Mouse (Mus musculus) liver, postnatal 0 days (tissue): Measurements from ENCODE around the gene Ppil6. TPM values are rescaled to one million over a fixed set of nuclear protein-coding genes. Genes with fewer than 3 reads are reported as not detected.

Experiments
- ATAC-seq: fragments of 200-750 bp; cut with Nextera tagmentation; 2 replicates; pipeline ENCODE4 v1.8.0; 2017; ENCODE audit warnings: mild to moderate bottlenecking, moderate library complexity
- DNase-seq: peaks from one replicate; pipeline ENCODE4 v3.0.0-alpha.2; 2016
- H3K27ac ChIP-seq: fragments of 300-500 bp; sonication (generic); 2 replicates; pipeline ENCODE4 v1.5.1; 2014; ENCODE audit warnings: antibody characterized with exemption, moderate library complexity, mild to moderate bottlenecking, low read depth
- H3K27me3 ChIP-seq: fragments of 300-500 bp; sonication (generic); 2 replicates; pipeline ENCODE4 v1.6.1; 2014; ENCODE audit warnings: low read length, control low read depth, mixed read lengths; ENCODE audit not compliant: insufficient read depth
- H3K36me3 ChIP-seq: fragments of 300-500 bp; sonication (generic); replicated peaks from 2 replicates; pipeline ENCODE4 v1.6.1; 2014; ENCODE audit warnings: mild to moderate bottlenecking, control low read depth, low read length, moderate library complexity, mixed read lengths; ENCODE audit not compliant: insufficient read depth
- H3K4me1 ChIP-seq: fragments of 300-500 bp; sonication (generic); 2 replicates; pipeline ENCODE4 v1.6.1; 2014; ENCODE audit warnings: antibody characterized with exemption, mild to moderate bottlenecking, control low read depth; ENCODE audit not compliant: insufficient read depth
- H3K4me2 ChIP-seq: fragments of 300-500 bp; sonication (generic); 2 replicates; pipeline ENCODE4 v1.6.1; 2014; ENCODE audit warnings: low read depth, mild to moderate bottlenecking, low read length, moderate library complexity, mixed read lengths
- H3K4me3 ChIP-seq: fragments of 300-500 bp; sonication (generic); 2 replicates; pipeline ENCODE4 v1.5.1; 2014; ENCODE audit warnings: low read depth, low read length
- H3K9ac ChIP-seq: fragments of 300-500 bp; sonication (generic); replicated peaks from 2 replicates; pipeline ENCODE4 v1.6.1; 2014; ENCODE audit warnings: mild to moderate bottlenecking, moderate library complexity
- H3K9me3 ChIP-seq: fragments of 300-500 bp; sonication (generic); 2 replicates; pipeline ENCODE4 v1.6.1; 2016; ENCODE audit warnings: mild to moderate bottlenecking, control low read depth, low read length, mixed read lengths
- CTCF ChIP-seq: sonication (generic); IDR thresholded peaks from 2 replicates; pipeline ENCODE4 v1.5.1; 2016; ENCODE audit warnings: antibody characterized with exemption, low read depth
- EP300 ChIP-seq: IDR thresholded peaks from 2 replicates; pipeline ENCODE4 v1.6.1; 2016; ENCODE audit warnings: antibody characterized with exemption, low read depth, mild to moderate bottlenecking
- WGBS: fragments of 180-500 bp; shearing (Covaris S2); extraction: QIAGEN DNeasy Blood & Tissue Kit; methylation state at CpG from one replicate; pipeline ENCODE4 v1.1.7; 2014; ENCODE audit not compliant: insufficient replicate concordance; 5-methylcytosine and 5-hydroxymethylcytosine counted together
- polyA plus RNA-seq: library from polyadenylated mRNA; unstranded; fragments of >200 nt; fragmentation: Nextera tagmentation; extraction: Ambion mirVana; gene quantifications from 2 replicates; pipeline ENCODE4 v1.2.1, GENCODE M21; 2015

The Ppil6 gene
- 0.22 and 0.25 TPM in 2 replicates for polyA plus RNA-seq

- peak; percentile 95 for DNase-seq
- peak; percentile 92 for ATAC-seq
- Histone ChIP-seq H3K4me3 (peak within 1 kb of the TSS; percentile 52), H3K36me3 (peaks cover 19% of the 10 kb centered on the region), H3K4me1 (peaks cover 18% of the 10 kb centered on the region), H3K9ac (peak within 1 kb of the TSS; percentile 66), H3K27me3 (no peaks in the 10 kb centered on the region), H3K27ac (peak within 1 kb of the TSS; percentile 67), H3K9me3 (no peaks in the 10 kb centered on the region), H3K4me2 (peak within 1 kb of the TSS; percentile 93)
- no peak for TF ChIP-seq EP300
- WGBS: 1% methylated on average over 48 of the region's 50 CpGs
These were observed at the start of gene Ppil6, which contains the start of gene Smpd2 for GRCm38 (mm10) chr10:41489708-41490517. TSS of gene Ppil6 (plus strand) at chr10:41490439. TSS of gene Smpd2 (minus strand) at chr10:41490369.

DNA sequence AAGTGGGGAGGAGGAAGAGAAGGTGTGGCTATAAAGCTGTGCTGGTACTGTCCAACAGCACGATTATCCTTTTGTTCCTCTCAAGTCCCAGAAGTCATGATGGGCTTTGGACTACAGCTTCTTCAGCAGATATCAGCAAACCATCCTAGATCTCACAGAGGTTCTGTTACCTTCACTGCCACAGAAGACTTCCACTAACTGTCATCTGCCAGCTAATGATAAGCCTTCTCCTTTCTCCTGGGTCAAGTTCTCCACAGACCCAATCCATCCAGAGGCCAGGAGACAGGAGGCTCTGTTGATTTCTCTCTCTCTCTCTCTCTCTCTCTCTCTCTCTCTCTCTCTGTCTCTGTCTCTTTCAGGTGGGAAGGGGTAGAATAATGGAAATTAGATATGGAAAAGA is 42.0 kb upstream of the Ppil6 start:
- peaks cover 3% of the 10 kb centered on the region; the same call in 1 of the 2 replicates for H3K36me3 ChIP-seq
- no peak for DNase-seq
- H3K27me3 ChIP-seq: no peaks in the 10 kb centered on the region
- H3K9ac ChIP-seq: no peak overlapping the region
- TF ChIP-seq EP300: no peak
- no peak for TF ChIP-seq CTCF
- H3K4me3 ChIP-seq: no peak overlapping the region
- WGBS: 52% methylated on average over 1 of the region's 1 CpGs
- no peak overlapping the region for H3K27ac ChIP-seq
- peaks cover 15% of the 10 kb centered on the region for H3K4me1 ChIP-seq
- no peak for ATAC-seq
- H3K4me2 ChIP-seq: no peak overlapping the region
- no peaks in the 10 kb centered on the region for H3K9me3 ChIP-seq

- peak overlapping the region; percentile 91 for H3K4me3 ChIP-seq
- 11% methylated on average over 14 of the region's 14 CpGs for whole genome bisulfite sequencing
- DNase-seq: no peak
- H3K27me3 ChIP-seq: no peaks in the 10 kb centered on the region
- peak overlapping the region; percentile 91 for H3K27ac ChIP-seq
- peaks cover 3% of the 10 kb centered on the region; the same call in 1 of the 2 replicates for H3K36me3 ChIP-seq
- peaks cover 15% of the 10 kb centered on the region for H3K4me1 ChIP-seq
- H3K9me3 ChIP-seq: no peaks in the 10 kb centered on the region
- H3K9ac ChIP-seq: peak overlapping the region; percentile 98
- peak overlapping the region; percentile 74 for H3K4me2 ChIP-seq
- TF ChIP-seq CTCF (no peak), EP300 (peak; percentile 28)
- peak; percentile 54 for ATAC-seq
These were observed 40.6 kb upstream of the Ppil6 start for GRCm38 (mm10) chr10:41449684-41450083.

DNA sequence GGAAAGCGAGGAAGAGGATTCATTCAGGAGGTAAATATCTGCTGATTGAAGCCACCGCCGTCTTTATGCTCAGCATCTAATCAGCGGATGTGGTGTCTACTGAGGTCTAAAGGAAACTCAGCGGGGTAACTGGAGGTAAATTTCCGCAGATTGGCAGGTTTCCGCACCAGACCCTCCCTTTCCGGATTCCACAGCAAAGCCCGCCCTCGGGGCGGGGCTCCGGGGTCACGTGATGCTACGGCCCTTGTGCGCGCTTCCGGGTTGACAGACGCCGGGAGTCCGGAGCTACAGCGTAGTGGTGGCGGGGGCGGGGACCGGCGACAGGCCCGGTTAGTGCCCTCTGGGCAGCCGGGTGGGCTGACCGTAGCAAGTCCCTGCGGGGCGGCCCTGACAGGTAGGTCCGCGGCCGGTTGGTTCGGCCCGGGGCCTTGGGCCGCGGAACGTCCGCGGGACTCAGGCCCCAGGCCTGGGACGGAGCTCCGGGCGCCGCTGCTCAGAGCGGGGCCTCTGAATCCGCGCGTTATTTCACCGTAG is 40.0 kb upstream of the Ppil6 start, which contains the start of gene Zbtb24:
Gene Zbtb24 (plus strand): TSS at position 247 of the 534 bp plus-strand sequence.
- WGBS: under 1% methylated on average over 47 of the region's 49 CpGs

GRCm38 (mm10) chr10:41450780-41451522 is 39.3 kb upstream of the Ppil6 start:
- DNase-seq (no peak), ATAC-seq (no peak)
- TF ChIP-seq EP300: no peak
- TF ChIP-seq CTCF: no peak
- Histone ChIP-seq H3K4me3 (peak overlapping the region; percentile 91), H3K9ac (peak overlapping the region; percentile 98), H3K4me2 (peak overlapping the region; percentile 74), H3K27me3 (no peaks in the 10 kb centered on the region), H3K9me3 (no peaks in the 10 kb centered on the region), H3K36me3 (peaks cover 10% of the 10 kb centered on the region), H3K27ac (peak overlapping the region; percentile 91), H3K4me1 (peaks cover 15% of the 10 kb centered on the region)
- 45% methylated on average over 18 of the region's 18 CpGs for WGBS

More for the DNA sequence above, 40.0 kb upstream of the Ppil6 start, which contains the start of gene Zbtb24:
- ATAC-seq (peak; percentile 99), DNase-seq (peak; percentile 99)
- Histone ChIP-seq H3K9me3 (no peaks in the 10 kb centered on the region), H3K27me3 (no peaks in the 10 kb centered on the region), H3K4me3 (peak within 1 kb of the TSS; percentile 91), H3K4me2 (peak within 1 kb of the TSS; percentile 74), H3K9ac (peak within 1 kb of the TSS; percentile 98), H3K36me3 (peaks cover 7% of the 10 kb centered on the region), H3K4me1 (peaks cover 15% of the 10 kb centered on the region), H3K27ac (peak within 1 kb of the TSS; percentile 91)
- TF ChIP-seq EP300: peak; percentile 11
- no peak for TF ChIP-seq CTCF

- no peaks in the 10 kb centered on the region for H3K27me3 ChIP-seq
- 0 out of 2 replicates have a peak overlapping the region, but pooled peaks have one; percentile 74 for H3K4me2 ChIP-seq
- H3K27ac ChIP-seq: no peak overlapping the region
- TF ChIP-seq CTCF: no peak
- TF ChIP-seq EP300: no peak
- H3K36me3 ChIP-seq: peaks cover 16% of the 10 kb centered on the region
- ATAC-seq (no peak), DNase-seq (no peak)
- H3K4me3 ChIP-seq: 0 out of 2 replicates have a peak overlapping the region, but pooled peaks have one; percentile 91
- no peak overlapping the region for H3K9ac ChIP-seq
- peaks cover 15% of the 10 kb centered on the region for H3K4me1 ChIP-seq
- 83% methylated on average over 9 of the region's 9 CpGs for WGBS
- no peaks in the 10 kb centered on the region for H3K9me3 ChIP-seq
These were observed 38.6 kb upstream of the Ppil6 start for GRCm38 (mm10) chr10:41451656-41452055.
